Mouse (Mus musculus): Measurements from ENCODE around the gene Olfr315. TPM values are rescaled to one million over a fixed set of nuclear protein-coding genes. Genes with fewer than 3 reads are reported as not detected.

Olfr315 gene
- polyA plus RNA-seq, 1 experiment from 2014 or later: not detected

Other genes with a start within 250 kb of the Olfr315 start
- gene Olfr330, start 238.4 kb upstream of the Olfr315 start, polyA plus RNA-seq (2015; fragmentation: Nextera tagmentation; extraction: Ambion mirVana): not detected in 2 replicates
- not detected in 2 replicates for gene Olfr329-ps, start 226.8 kb upstream of the Olfr315 start, polyA plus RNA-seq (2015; fragmentation: Nextera tagmentation; extraction: Ambion mirVana)
- gene Olfr328, start 217.6 kb upstream of the Olfr315 start, polyA plus RNA-seq (2015; fragmentation: Nextera tagmentation; extraction: Ambion mirVana): 0.10 TPM in 1 of 2 replicates, not detected in the other
- not detected in 2 replicates for gene Olfr224, start 202.6 kb upstream of the Olfr315 start, polyA plus RNA-seq (2015; fragmentation: Nextera tagmentation; extraction: Ambion mirVana)
- not detected in 2 replicates for gene Olfr325, start 195.5 kb upstream of the Olfr315 start, polyA plus RNA-seq (2015; fragmentation: Nextera tagmentation; extraction: Ambion mirVana)
- not detected in 2 replicates for gene Olfr324, start 178.1 kb upstream of the Olfr315 start, polyA plus RNA-seq (2015; fragmentation: Nextera tagmentation; extraction: Ambion mirVana)
- gene 2210407C18Rik, start 157.1 kb upstream of the Olfr315 start, polyA plus RNA-seq (2015; fragmentation: Nextera tagmentation; extraction: Ambion mirVana): not detected in 2 replicates
- not detected in 2 replicates for gene Olfr323, start 142.7 kb upstream of the Olfr315 start, polyA plus RNA-seq (2015; fragmentation: Nextera tagmentation; extraction: Ambion mirVana)
- not detected in 2 replicates for gene Trim58, start 132.7 kb upstream of the Olfr315 start, polyA plus RNA-seq (2015; fragmentation: Nextera tagmentation; extraction: Ambion mirVana)
- not detected in 2 replicates for gene Olfr322, start 114.4 kb upstream of the Olfr315 start, polyA plus RNA-seq (2015; fragmentation: Nextera tagmentation; extraction: Ambion mirVana)
- gene Olfr320, start 92.1 kb upstream of the Olfr315 start, polyA plus RNA-seq (2015; fragmentation: Nextera tagmentation; extraction: Ambion mirVana): not detected in 2 replicates
- gene Olfr319, start 74.0 kb upstream of the Olfr315 start, polyA plus RNA-seq (2015; fragmentation: Nextera tagmentation; extraction: Ambion mirVana): 0.19 TPM in 1 of 2 replicates, not detected in the other
- not detected in 2 replicates for gene Olfr318, start 49.2 kb upstream of the Olfr315 start, polyA plus RNA-seq (2015; fragmentation: Nextera tagmentation; extraction: Ambion mirVana)
- gene Olfr317, start 34.0 kb upstream of the Olfr315 start, polyA plus RNA-seq (2015; fragmentation: Nextera tagmentation; extraction: Ambion mirVana): 0.06 and 0.10 TPM in 2 replicates
- gene Olfr316, start 20.5 kb upstream of the Olfr315 start, polyA plus RNA-seq (2015; fragmentation: Nextera tagmentation; extraction: Ambion mirVana): 0.08 TPM in 1 of 2 replicates, not detected in the other
- not detected in 2 replicates for gene Olfr314, start 9.8 kb downstream of the Olfr315 start, polyA plus RNA-seq (2015; fragmentation: Nextera tagmentation; extraction: Ambion mirVana)
- 4.9 and 8.4 TPM in 2 replicates for gene Fam183b, start 28.8 kb downstream of the Olfr315 start, polyA plus RNA-seq (2015; fragmentation: Nextera tagmentation; extraction: Ambion mirVana)
- gene Olfr313, start 41.8 kb downstream of the Olfr315 start, polyA plus RNA-seq (2015; fragmentation: Nextera tagmentation; extraction: Ambion mirVana): not detected in 2 replicates
- gene Olfr312, start 56.0 kb downstream of the Olfr315 start, polyA plus RNA-seq (2015; fragmentation: Nextera tagmentation; extraction: Ambion mirVana): not detected in 2 replicates
- not detected in 2 replicates for gene Olfr311, start 66.1 kb downstream of the Olfr315 start, polyA plus RNA-seq (2015; fragmentation: Nextera tagmentation; extraction: Ambion mirVana)
- 22.9 TPM in 2 replicates for gene Gm12258, start 74.0 kb downstream of the Olfr315 start, polyA plus RNA-seq (2015; fragmentation: Nextera tagmentation; extraction: Ambion mirVana)
- gene 2810021J22Rik, start 94.0 kb downstream of the Olfr315 start, polyA plus RNA-seq (2015; fragmentation: Nextera tagmentation; extraction: Ambion mirVana): 11.5 and 11.6 TPM in 2 replicates
- 5.9 and 7.0 TPM in 2 replicates for gene Zfp39, start 131.0 kb downstream of the Olfr315 start, polyA plus RNA-seq (2015; fragmentation: Nextera tagmentation; extraction: Ambion mirVana)
- gene Btnl10, start 144.7 kb downstream of the Olfr315 start, polyA plus RNA-seq (2015; fragmentation: Nextera tagmentation; extraction: Ambion mirVana): not detected in 2 replicates
- 508 and 517 TPM in 2 replicates for gene Rnf187, start 165.7 kb downstream of the Olfr315 start, polyA plus RNA-seq (2015; fragmentation: Nextera tagmentation; extraction: Ambion mirVana)
- 355 and 373 TPM in 2 replicates for gene Hist3h2ba, start 175.7 kb downstream of the Olfr315 start, polyA plus RNA-seq (2015; fragmentation: Nextera tagmentation; extraction: Ambion mirVana)
- gene Hist3h2a, start 181.5 kb downstream of the Olfr315 start, polyA plus RNA-seq (2015; fragmentation: Nextera tagmentation; extraction: Ambion mirVana): 155 and 160 TPM in 2 replicates
- gene Trim17, start 181.5 kb downstream of the Olfr315 start, polyA plus RNA-seq (2015; fragmentation: Nextera tagmentation; extraction: Ambion mirVana): 1.9 and 2.7 TPM in 2 replicates
- 22.6 and 24.8 TPM in 2 replicates for gene Trim11, start 204.9 kb downstream of the Olfr315 start, polyA plus RNA-seq (2015; fragmentation: Nextera tagmentation; extraction: Ambion mirVana)